Mouse (Mus musculus): Measurements from ENCODE around the gene Map4k4. TPM values are rescaled to one million over a fixed set of nuclear protein-coding genes. Genes with fewer than 3 reads are reported as not detected.
A peak's percentile ranks its signal among the peaks of the same experiment; 100 is the strongest.

Gene Map4k4
- polyA plus RNA-seq, 1 experiment from 2014 or later, result 49.5 TPM

- 75% methylated on average over 12 of the region's 12 CpGs for WGBS
- Histone ChIP-seq H3K36me3 (ENCODE audit: control insufficient read depth, insufficient read depth) (no peaks in the 10 kb centered on the region), H3K4me3 (replicated peaks; ENCODE audit: low read length) (no peak overlapping the region), H3K9ac (replicated peaks; ENCODE audit: low read depth, low read length) (no peak overlapping the region), H3K9me3 (ENCODE audit: control insufficient read depth, low read length) (no peaks in the 10 kb centered on the region), H3K27me3 (replicated peaks; ENCODE audit: control insufficient read depth, insufficient read depth, low read length) (no peaks in the 10 kb centered on the region), H3K27ac (ENCODE audit: low read length) (no peak overlapping the region), H3K4me2 (ENCODE audit: low read length) (no peak overlapping the region), H3K4me1 (replicated peaks; ENCODE audit: control insufficient read depth, insufficient read depth, low read length) (peaks cover 92% of the 10 kb centered on the region)
- ATAC-seq, result no peak
Measured at GRCm38 (mm10) chr1:39939401-39939800, 38.7 kb downstream of the Map4k4 start.

GRCm38 (mm10) chr1:39940342-39940741 is 39.6 kb downstream of the Map4k4 start:
- no peak overlapping the region for H3K4me2 ChIP-seq (ENCODE audit: low read length)
- peaks cover 92% of the 10 kb centered on the region for H3K4me1 ChIP-seq (replicated peaks; ENCODE audit: control insufficient read depth, insufficient read depth, low read length)
- ATAC-seq, result no peak
- H3K27me3 ChIP-seq (replicated peaks; ENCODE audit: control insufficient read depth, insufficient read depth, low read length), result no peaks in the 10 kb centered on the region
- H3K36me3 ChIP-seq (ENCODE audit: control insufficient read depth, insufficient read depth), result no peaks in the 10 kb centered on the region
- 94% methylated on average over 2 of the region's 2 CpGs for WGBS
- no peaks in the 10 kb centered on the region for H3K9me3 ChIP-seq (ENCODE audit: control insufficient read depth, low read length)
- H3K4me3 ChIP-seq (replicated peaks; ENCODE audit: low read length), result no peak overlapping the region
- no peak overlapping the region for H3K27ac ChIP-seq (ENCODE audit: low read length)
- H3K9ac ChIP-seq (replicated peaks; ENCODE audit: low read depth, low read length), result no peak overlapping the region

- 56% methylated on average over 10 of the region's 10 CpGs for WGBS
- Histone ChIP-seq H3K4me2 (ENCODE audit: low read length) (peak overlapping the region; percentile 6), H3K36me3 (ENCODE audit: control insufficient read depth, insufficient read depth) (no peaks in the 10 kb centered on the region), H3K9ac (replicated peaks; ENCODE audit: low read depth, low read length) (no peak overlapping the region), H3K27ac (ENCODE audit: low read length) (peak overlapping the region; percentile 48; the same call in 1 of the 2 replicates), H3K4me3 (replicated peaks; ENCODE audit: low read length) (no peak overlapping the region), H3K4me1 (replicated peaks; ENCODE audit: control insufficient read depth, insufficient read depth, low read length) (peaks cover 92% of the 10 kb centered on the region), H3K27me3 (replicated peaks; ENCODE audit: control insufficient read depth, insufficient read depth, low read length) (no peaks in the 10 kb centered on the region), H3K9me3 (ENCODE audit: control insufficient read depth, low read length) (no peaks in the 10 kb centered on the region)
- ATAC-seq, result no peak
Measured at GRCm38 (mm10) chr1:39941237-39942179, 40.8 kb downstream of the Map4k4 start.

GRCm38 (mm10) chr1:39942935-39943334 is 42.2 kb downstream of the Map4k4 start:
- H3K4me3 ChIP-seq (replicated peaks; ENCODE audit: low read length), result no peak overlapping the region
- H3K9ac ChIP-seq (replicated peaks; ENCODE audit: low read depth, low read length), result 0 out of 2 replicates have a peak overlapping the region, but pooled peaks have one; percentile 26

GRCm38 (mm10) chr1:39944306-39944971 is 43.7 kb downstream of the Map4k4 start:
- ATAC-seq, result no peak
- Histone ChIP-seq H3K27me3 (replicated peaks; ENCODE audit: control insufficient read depth, insufficient read depth, low read length) (no peaks in the 10 kb centered on the region), H3K9me3 (ENCODE audit: control insufficient read depth, low read length) (no peaks in the 10 kb centered on the region), H3K36me3 (ENCODE audit: control insufficient read depth, insufficient read depth) (no peaks in the 10 kb centered on the region), H3K4me1 (replicated peaks; ENCODE audit: control insufficient read depth, insufficient read depth, low read length) (peaks cover 93% of the 10 kb centered on the region), H3K27ac (ENCODE audit: low read length) (0 out of 2 replicates have a peak overlapping the region, but pooled peaks have one; percentile 24), H3K9ac (replicated peaks; ENCODE audit: low read depth, low read length) (no peak overlapping the region), H3K4me3 (replicated peaks; ENCODE audit: low read length) (no peak overlapping the region), H3K4me2 (ENCODE audit: low read length) (no peak overlapping the region)
- WGBS, result 22% methylated on average over 5 of the region's 5 CpGs

More at GRCm38 (mm10) chr1:39942935-39943334, 42.2 kb downstream of the Map4k4 start:
- H3K4me1 ChIP-seq (replicated peaks; ENCODE audit: control insufficient read depth, insufficient read depth, low read length), result peaks cover 92% of the 10 kb centered on the region
- H3K4me2 ChIP-seq (ENCODE audit: low read length), result peak overlapping the region; percentile 35
- ATAC-seq, result peak; percentile 51
- H3K27me3 ChIP-seq (replicated peaks; ENCODE audit: control insufficient read depth, insufficient read depth, low read length), result no peaks in the 10 kb centered on the region
- WGBS, result 3% methylated on average over 8 of the region's 8 CpGs
- H3K9me3 ChIP-seq (ENCODE audit: control insufficient read depth, low read length), result no peaks in the 10 kb centered on the region
- H3K27ac ChIP-seq (ENCODE audit: low read length), result peak overlapping the region; percentile 48
- H3K36me3 ChIP-seq (ENCODE audit: control insufficient read depth, insufficient read depth), result no peaks in the 10 kb centered on the region

GRCm38 (mm10) chr1:39944972-39945323 is 44.2 kb downstream of the Map4k4 start:
- ATAC-seq, result no peak
- Histone ChIP-seq H3K4me2 (ENCODE audit: low read length) (no peak overlapping the region), H3K27ac (ENCODE audit: low read length) (0 out of 2 replicates have a peak overlapping the region, but pooled peaks have one; percentile 21), H3K4me3 (replicated peaks; ENCODE audit: low read length) (no peak overlapping the region), H3K9ac (replicated peaks; ENCODE audit: low read depth, low read length) (no peak overlapping the region), H3K27me3 (replicated peaks; ENCODE audit: control insufficient read depth, insufficient read depth, low read length) (no peaks in the 10 kb centered on the region), H3K36me3 (ENCODE audit: control insufficient read depth, insufficient read depth) (no peaks in the 10 kb centered on the region), H3K9me3 (ENCODE audit: control insufficient read depth, low read length) (no peaks in the 10 kb centered on the region), H3K4me1 (replicated peaks; ENCODE audit: control insufficient read depth, insufficient read depth, low read length) (peaks cover 95% of the 10 kb centered on the region)
- 51% methylated on average over 4 of the region's 4 CpGs for WGBS

GRCm38 (mm10) chr1:39946391-39946790 is 45.7 kb downstream of the Map4k4 start:
- Histone ChIP-seq H3K36me3 (ENCODE audit: control insufficient read depth, insufficient read depth) (no peaks in the 10 kb centered on the region), H3K27ac (ENCODE audit: low read length) (peak overlapping the region; percentile 80), H3K27me3 (replicated peaks; ENCODE audit: control insufficient read depth, insufficient read depth, low read length) (no peaks in the 10 kb centered on the region), H3K4me1 (replicated peaks; ENCODE audit: control insufficient read depth, insufficient read depth, low read length) (peaks cover 92% of the 10 kb centered on the region), H3K4me2 (ENCODE audit: low read length) (no peak overlapping the region), H3K4me3 (replicated peaks; ENCODE audit: low read length) (no peak overlapping the region), H3K9me3 (ENCODE audit: control insufficient read depth, low read length) (no peaks in the 10 kb centered on the region), H3K9ac (replicated peaks; ENCODE audit: low read depth, low read length) (no peak overlapping the region)
- ATAC-seq, result no peak
- WGBS, result 40% methylated on average over 4 of the region's 4 CpGs

GRCm38 (mm10) chr1:39947179-39947578 is 46.5 kb downstream of the Map4k4 start:
- WGBS, result 21% methylated on average over 6 of the region's 6 CpGs
- no peak overlapping the region for H3K4me3 ChIP-seq (replicated peaks; ENCODE audit: low read length)
- peak overlapping the region; percentile 16 for H3K4me2 ChIP-seq (ENCODE audit: low read length)
- no peaks in the 10 kb centered on the region for H3K9me3 ChIP-seq (ENCODE audit: control insufficient read depth, low read length)
- ATAC-seq, result 0 out of 2 replicates have a peak, but pooled peaks have one; percentile 10
- H3K27me3 ChIP-seq (replicated peaks; ENCODE audit: control insufficient read depth, insufficient read depth, low read length), result no peaks in the 10 kb centered on the region
- no peak overlapping the region for H3K9ac ChIP-seq (replicated peaks; ENCODE audit: low read depth, low read length)
- H3K4me1 ChIP-seq (replicated peaks; ENCODE audit: control insufficient read depth, insufficient read depth, low read length), result peaks cover 88% of the 10 kb centered on the region
- peak overlapping the region; percentile 78 for H3K27ac ChIP-seq (ENCODE audit: low read length)
- H3K36me3 ChIP-seq (ENCODE audit: control insufficient read depth, insufficient read depth), result no peaks in the 10 kb centered on the region

GRCm38 (mm10) chr1:39947701-39948359 is 47.1 kb downstream of the Map4k4 start:
- ATAC-seq, result peak; percentile 88
- H3K27me3 ChIP-seq (replicated peaks; ENCODE audit: control insufficient read depth, insufficient read depth, low read length), result no peaks in the 10 kb centered on the region
- H3K4me2 ChIP-seq (ENCODE audit: low read length), result peak overlapping the region; percentile 16
- peak overlapping the region; percentile 78 for H3K27ac ChIP-seq (ENCODE audit: low read length)
- WGBS, result 5% methylated on average over 6 of the region's 6 CpGs
- H3K9me3 ChIP-seq (ENCODE audit: control insufficient read depth, low read length), result no peaks in the 10 kb centered on the region
- H3K9ac ChIP-seq (replicated peaks; ENCODE audit: low read depth, low read length), result no peak overlapping the region
- no peaks in the 10 kb centered on the region for H3K36me3 ChIP-seq (ENCODE audit: control insufficient read depth, insufficient read depth)
- H3K4me3 ChIP-seq (replicated peaks; ENCODE audit: low read length), result no peak overlapping the region
- peaks cover 86% of the 10 kb centered on the region for H3K4me1 ChIP-seq (replicated peaks; ENCODE audit: control insufficient read depth, insufficient read depth, low read length)
